Mouse (Mus musculus) heart, adult 9 months (tissue): ENCODE results near the gene Ttyh3.
A peak's percentile ranks its signal among the peaks of the same experiment; 100 is the strongest.

Experiments used
- DNase-seq, 2 experiments: peaks; one replicate each; pipeline ENCODE4 v3.0.0; 2022; ENCODE audit warnings: low spot score in 2 of 2

Gene Ttyh3

GRCm38 (mm10) chr5:140628995-140629394, 19.8 kb downstream of the Ttyh3 start:
- DNase-seq, result no peak

GRCm38 (mm10) chr5:140627580-140627979, 21.3 kb downstream of the Ttyh3 start:
- no peak for DNase-seq

- DNase-seq, result no peak
Observed at GRCm38 (mm10) chr5:140624961-140625360, 23.9 kb downstream of the Ttyh3 start.

- no peak for DNase-seq
Observed at GRCm38 (mm10) chr5:140624238-140624637, 24.6 kb downstream of the Ttyh3 start.

GRCm38 (mm10) chr5:140623791-140624190, 25.0 kb downstream of the Ttyh3 start:
- no peak for DNase-seq

GRCm38 (mm10) chr5:140622978-140623670, 25.7 kb downstream of the Ttyh3 start:
- no peak for DNase-seq

GRCm38 (mm10) chr5:140621517-140621916, 27.3 kb downstream of the Ttyh3 start:
- DNase-seq, result no peak

- no peak for DNase-seq
Observed at GRCm38 (mm10) chr5:140621092-140621491, 27.7 kb downstream of the Ttyh3 start.

GRCm38 (mm10) chr5:140619895-140620736, 28.7 kb downstream of the Ttyh3 start:
- DNase-seq, result no peak

- peak in 1 of 2 experiments; percentile 79 for DNase-seq
Observed at GRCm38 (mm10) chr5:140619151-140619771, 29.6 kb downstream of the Ttyh3 start.

- DNase-seq, result peak; percentile 64 to 78
Observed at GRCm38 (mm10) chr5:140617714-140618113, 31.1 kb downstream of the Ttyh3 start.

- peak; percentile 32 to 53 for DNase-seq
Observed at GRCm38 (mm10) chr5:140616691-140617090, 32.1 kb downstream of the Ttyh3 start.

GRCm38 (mm10) chr5:140616110-140616503, 32.7 kb downstream of the Ttyh3 start:
- no peak for DNase-seq

- no peak for DNase-seq
Observed at GRCm38 (mm10) chr5:140615321-140616109, 33.3 kb downstream of the Ttyh3 start.

- no peak for DNase-seq
Observed at GRCm38 (mm10) chr5:140614837-140615236, 34.0 kb downstream of the Ttyh3 start.

- no peak for DNase-seq
Observed at GRCm38 (mm10) chr5:140614141-140614540, 34.7 kb downstream of the Ttyh3 start.

GRCm38 (mm10) chr5:140612191-140612590, 36.6 kb downstream of the Ttyh3 start:
- no peak for DNase-seq

- DNase-seq, result no peak
Observed at GRCm38 (mm10) chr5:140611611-140612185, 37.1 kb downstream of the Ttyh3 start.

- DNase-seq, result peak; percentile 79 to 82
Observed at GRCm38 (mm10) chr5:140611021-140611583, 37.7 kb downstream of the Ttyh3 start.

- peak in 1 of 2 experiments; percentile 55 for DNase-seq
Observed at GRCm38 (mm10) chr5:140610273-140611011, 38.4 kb downstream of the Ttyh3 start.
